Mouse (Mus musculus): ENCODE data around the gene Pxt1. TPM values are rescaled to one million over a fixed set of nuclear protein-coding genes. Genes with fewer than 3 reads are reported as not detected.

Gene Pxt1
- not detected for polyA plus RNA-seq (2017; shearing (Covaris generic))

DNA sequence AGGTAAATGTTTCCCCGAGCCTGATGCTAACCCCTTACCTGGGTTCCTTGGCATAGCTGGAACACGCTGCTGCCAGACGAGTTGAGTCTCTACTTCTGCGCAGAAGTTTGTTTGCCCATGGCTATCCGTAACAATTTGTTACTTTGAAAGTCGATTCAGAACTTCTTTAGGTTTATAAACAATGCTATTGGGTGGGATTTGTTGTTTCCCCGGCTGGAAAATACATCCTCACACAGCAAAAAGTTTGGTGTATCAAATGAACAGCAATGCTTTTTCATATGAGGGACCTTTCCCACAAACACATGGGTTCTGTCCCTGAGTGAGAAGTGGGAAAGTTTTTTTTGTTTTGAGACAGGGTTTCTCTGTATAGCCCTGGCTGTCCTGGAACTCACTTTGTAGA, at the start of gene Pxt1:
Gene Pxt1 (minus strand): TSS at position 101 of the 400 bp plus-strand sequence.

DNA sequence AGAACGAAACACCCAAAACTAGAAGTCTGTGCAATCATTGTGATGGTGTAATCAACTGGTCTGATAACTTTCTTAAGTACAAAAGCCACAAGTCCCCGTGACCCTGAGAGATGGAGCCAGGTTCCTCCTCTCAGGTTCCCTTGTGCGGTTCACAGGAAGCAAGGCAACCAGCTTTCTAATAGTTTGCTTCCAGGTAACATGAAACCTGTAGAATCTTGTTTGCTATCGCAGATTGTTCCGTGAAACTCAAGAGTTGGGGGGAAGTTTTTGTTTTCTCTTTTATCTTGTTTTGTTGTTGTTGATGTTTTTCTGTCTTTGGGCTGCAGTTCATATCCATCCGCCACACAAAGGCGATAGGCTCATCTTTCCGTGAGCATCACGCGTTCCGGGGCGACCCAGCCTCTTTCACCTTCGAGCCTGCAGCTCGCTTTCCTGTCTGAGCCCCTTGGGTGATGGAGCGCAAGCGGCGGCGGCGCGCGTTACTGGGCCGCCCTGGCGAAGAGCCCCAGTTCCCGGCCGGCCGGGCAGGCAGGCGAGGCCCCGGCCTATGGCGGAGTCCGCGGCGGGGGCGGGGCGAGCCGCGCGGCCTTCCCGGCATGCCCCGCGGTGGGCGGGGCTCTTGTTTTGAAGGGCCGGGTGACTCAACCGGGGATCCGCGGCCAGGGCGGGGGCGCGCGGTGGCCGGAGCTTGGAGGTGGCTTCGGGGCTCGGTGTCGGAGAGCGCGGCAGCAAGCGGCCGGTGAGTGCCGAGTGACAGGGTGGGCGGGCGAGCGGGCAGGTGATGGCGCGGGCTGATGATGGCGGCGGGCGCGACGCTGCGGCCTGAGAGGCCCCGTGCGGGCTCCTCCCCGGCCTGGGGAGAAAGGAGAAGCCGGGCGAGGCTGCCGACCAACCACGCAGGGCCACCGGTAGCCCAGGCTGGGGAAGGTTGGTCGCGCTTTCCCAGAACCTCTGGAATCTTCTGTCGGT, 8.5 kb upstream of the Pxt1 start, which contains the start of gene Kctd20:
Gene Kctd20 (plus strand): TSS at position 120 of the 969 bp plus-strand sequence.

DNA sequence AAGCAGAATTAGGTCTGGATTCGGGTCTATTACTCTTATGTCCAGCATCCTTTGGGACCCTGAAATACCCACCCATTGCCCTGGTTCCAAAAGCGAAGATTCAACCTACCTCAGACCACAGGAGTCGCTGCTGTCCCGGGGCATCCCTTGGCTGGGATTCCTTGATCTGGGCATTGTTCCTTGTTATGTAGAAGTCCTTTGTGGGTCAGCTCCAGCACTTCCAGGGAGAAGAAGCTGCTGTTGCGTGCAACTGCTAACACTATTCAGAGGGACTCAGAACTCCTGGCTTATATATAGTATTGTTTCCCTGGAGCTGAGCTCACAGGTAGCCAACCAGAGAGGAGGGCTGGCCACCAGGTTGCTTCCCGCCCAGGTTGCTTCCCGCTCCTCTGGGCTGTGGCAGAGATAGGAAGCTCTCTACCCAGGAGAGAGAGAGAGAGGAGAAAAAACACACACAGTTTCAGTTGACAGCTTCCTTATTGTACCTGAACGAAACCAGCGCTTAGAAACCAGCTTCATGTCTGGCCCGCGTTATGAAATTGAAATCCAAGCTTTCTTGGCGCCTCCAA, 28.5 kb downstream of the Pxt1 start, which contains the start of gene 4930539E08Rik:
Gene 4930539E08Rik (minus strand): TSS at position 265 of the 569 bp plus-strand sequence.

Other genes starting within 250 kb of the Pxt1 start
- gene AC170998.1, start 217.8 kb downstream of the Pxt1 start, polyA plus RNA-seq (2017; shearing (Covaris generic)) = 7.9 TPM
- not detected for gene Mapk13, start 174.5 kb downstream of the Pxt1 start, polyA plus RNA-seq (2017; shearing (Covaris generic))
- 2.5 TPM for gene Brpf3, start 142.8 kb downstream of the Pxt1 start, polyA plus RNA-seq (2017; shearing (Covaris generic))
- not detected for gene Pnpla1, start 85.4 kb downstream of the Pxt1 start, polyA plus RNA-seq (2017; shearing (Covaris generic))
- 3.4 TPM for gene 4930539E08Rik, start 28.5 kb downstream of the Pxt1 start, polyA plus RNA-seq (2017; shearing (Covaris generic))
- 84.4 TPM for gene Kctd20, start 8.1 kb upstream of the Pxt1 start, polyA plus RNA-seq (2017; shearing (Covaris generic))
- gene Stk38, start 64.2 kb upstream of the Pxt1 start, polyA plus RNA-seq (2017; shearing (Covaris generic)) = 261 TPM
- gene Srsf3, start 88.8 kb upstream of the Pxt1 start, polyA plus RNA-seq (2017; shearing (Covaris generic)) = 552 TPM
- gene Cdkn1a, start 147.1 kb upstream of the Pxt1 start, polyA plus RNA-seq (2017; shearing (Covaris generic)) = 5.1 TPM
- gene Rab44, start 170.3 kb upstream of the Pxt1 start, polyA plus RNA-seq (2017; shearing (Covaris generic)) = not detected